7 mouse cellular contexts compared by ENCODE assay signal in genomic region chr4:130036112-130036511, GRCm38 (mm10). TPM values are rescaled to one million over a fixed set of nuclear protein-coding genes. Genes with fewer than 3 reads are reported as not detected.
A peak's percentile ranks its signal among the peaks of the same experiment; 100 is the strongest.
DNase-seq lines count a peak whose midpoint lies in the region; ATAC-seq and TF ChIP-seq lines count a peak whose summit lies in the region.

No protein-coding gene starts in this region.

- H3K9me3 ChIP-seq in stomach, embryonic 14.5 days (ENCODE audit: control insufficient read depth, low read depth, low read length), result no peaks in the 10 kb centered on the region

- peak overlapping the region; percentile 35 for H3K4me2 ChIP-seq in stomach, embryonic 14.5 days (replicated peaks; ENCODE audit: low read depth, low read length)

- H3K9ac ChIP-seq in stomach, embryonic 14.5 days (replicated peaks; ENCODE audit: low read depth, low read length), result no peak overlapping the region

- peak; percentile 57; the same call in 1 of the 2 replicates for ATAC-seq in stomach, embryonic 14.5 days (ENCODE audit: insufficient number of reproducible peaks, insufficient read depth, low FRiP score, low read depth)

- peak; percentile 83; the same call in 1 of the 2 replicates for TF ChIP-seq CTCF in thymus, adult 2 months (IDR thresholded peaks at IDR 0.05; ENCODE audit: borderline replicate concordance, control insufficient read depth, extremely low read depth, insufficient read depth, low read length, poor library complexity)

- TF ChIP-seq POLR2A in thymus, adult 2 months (IDR thresholded peaks at IDR 0.05; ENCODE audit: control insufficient read depth, extremely low read depth, insufficient read depth, low read length, poor library complexity), result 0 out of 2 replicates have a peak, but pooled peaks have one; percentile 22

- H3K27ac ChIP-seq in thymus, adult 2 months (ENCODE audit: control insufficient read depth, insufficient read depth, low read length), result no peak overlapping the region
- peak overlapping the region; percentile 89 for H3K27ac ChIP-seq in stomach, embryonic 14.5 days (ENCODE audit: low read length)

- H3K36me3 ChIP-seq in thymus, adult 2 months (ENCODE audit: control insufficient read depth, insufficient read depth, low read length), result no peaks in the 10 kb centered on the region
- no peaks in the 10 kb centered on the region for H3K36me3 ChIP-seq in stomach, embryonic 14.5 days (ENCODE audit: control insufficient read depth, insufficient read depth, low read length)

- no peaks in the 10 kb centered on the region for H3K27me3 ChIP-seq in thymus, adult 2 months (ENCODE audit: control insufficient read depth, insufficient read depth, low read length)
- H3K27me3 ChIP-seq in stomach, embryonic 14.5 days (ENCODE audit: control insufficient read depth, insufficient read depth, low read length), result no peaks in the 10 kb centered on the region

- no peak overlapping the region for H3K4me3 ChIP-seq in thymus, adult 2 months (ENCODE audit: control insufficient read depth, insufficient read depth, low read length)
- H3K4me3 ChIP-seq in stomach, embryonic 14.5 days (ENCODE audit: low read depth, low read length), result no peak overlapping the region

- 14% methylated on average over 8 of the region's 8 CpGs for WGBS in thymus, adult 2 months
- WGBS in stomach, embryonic 14.5 days, result 2% methylated on average over 8 of the region's 8 CpGs

- H3K4me1 ChIP-seq in thymus, adult 2 months (replicated peaks; ENCODE audit: control insufficient read depth, insufficient read depth, low read length), result no peaks in the 10 kb centered on the region
- peaks cover 13% of the 10 kb centered on the region for H3K4me1 ChIP-seq in stomach, embryonic 14.5 days (ENCODE audit: control insufficient read depth, insufficient read depth, low read length)

- DNase-seq in thymus, adult 2 months, result peak; percentile 33
- DNase-seq in thymus, adult 18-20 months, result no peak
- DNase-seq in cerebellum, adult 8-10 months, result peak; percentile 65
- DNase-seq in gastrocnemius, postnatal 10 days, result peak; percentile 48
- DNase-seq in induced T-regulatory cell, adult 2 months (ENCODE audit: low read depth), result peak; percentile 71
- DNase-seq in lung, postnatal 14 days, result peak; percentile 60

RNA-seq across cellular contexts. Expression of gene Col16a1, which starts 11.5 kb away (rescaled TPM):
- polyA plus RNA-seq in thymus, adult 2 months (2012; rRNA removed), result 2.6 and 4.4 TPM in 2 replicates
- 10 to 100 TPM; 61.7 to 92.4 TPM for total RNA-seq in gastrocnemius, postnatal 10 days (2021)
- polyA plus RNA-seq in stomach, embryonic 14.5 days (2014; fragmentation: Nextera tagmentation; extraction: Ambion mirVana), result 80.0 and 95.1 TPM in 2 replicates

RNA-seq across cellular contexts. Expression of gene Adgrb2, which starts 51.4 kb away (rescaled TPM):
- 5.8 and 6.7 TPM in 2 replicates for polyA plus RNA-seq in thymus, adult 2 months (2012; rRNA removed)
- 1 to 10 TPM; 2.5 to 2.6 TPM for total RNA-seq in gastrocnemius, postnatal 10 days (2021)
- 2.6 and 4.0 TPM in 2 replicates for polyA plus RNA-seq in stomach, embryonic 14.5 days (2014; fragmentation: Nextera tagmentation; extraction: Ambion mirVana)

Comparison
In these comparisons a context has a peak if more than half of its experiments do, and no peak if none do; other contexts are left out.
1. DNase-seq: peak in thymus, adult 2 months (single experiment), cerebellum, adult 8-10 months (single experiment), gastrocnemius, postnatal 10 days (single experiment), induced T-regulatory cell, adult 2 months (single experiment) and lung, postnatal 14 days (single experiment); none in thymus, adult 18-20 months (0 of 2).
2. RNA of gene Col16a1, which starts 11.5 kb away (polyA plus RNA-seq): 80.0 to 95.1 TPM in stomach, embryonic 14.5 days; 2.6 to 4.4 TPM in thymus, adult 2 months; every median in the first group is over 10 times any median in the second.